In the genomic region with DNA sequence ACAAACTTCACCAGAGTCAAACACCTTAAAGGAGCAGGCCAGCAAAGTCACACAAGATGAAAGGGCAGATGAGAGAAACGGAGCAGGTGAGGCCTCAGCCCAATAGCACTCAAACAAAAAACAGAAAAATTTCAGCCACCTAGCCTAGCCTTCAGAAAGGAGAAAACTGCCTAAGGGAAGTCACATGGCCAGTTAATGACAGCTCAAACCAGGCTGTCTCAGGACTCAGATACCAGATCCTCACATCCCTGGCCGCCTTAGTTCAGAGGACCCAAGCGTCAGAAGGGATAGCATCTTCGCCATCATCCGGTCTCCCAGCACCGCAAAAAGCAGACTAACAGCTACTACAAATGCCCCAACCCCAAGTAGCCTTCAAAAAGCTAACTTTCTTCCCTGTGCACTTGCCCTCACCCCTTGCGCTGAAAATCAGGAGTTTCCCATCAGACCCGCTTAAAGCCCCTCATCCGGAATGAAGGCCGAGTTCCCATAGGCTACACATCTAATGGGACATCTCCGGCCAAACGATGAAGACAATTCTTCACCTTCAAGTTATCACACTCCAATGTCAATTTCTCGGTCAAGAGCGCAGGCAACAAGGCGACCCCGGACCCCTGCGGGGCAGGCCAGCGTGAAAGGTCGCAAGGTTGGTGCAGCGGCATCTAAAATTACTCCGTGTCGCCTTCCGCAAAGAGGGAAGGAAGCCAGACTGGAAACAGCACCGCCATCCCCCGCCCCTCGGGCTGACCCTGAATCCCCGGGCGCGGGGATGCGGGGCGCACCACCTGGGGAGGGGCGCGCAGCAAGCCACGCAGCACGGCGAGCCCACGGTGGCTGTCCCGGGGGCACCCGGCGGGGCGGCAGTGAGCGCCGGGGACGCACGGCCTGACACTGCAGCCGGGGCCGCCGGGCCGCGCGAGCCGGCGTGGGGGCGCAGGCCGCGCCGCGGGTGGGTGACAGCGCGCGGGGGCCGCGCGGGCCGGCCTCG, we compare ENCODE assay signal across 8 mouse cellular contexts. TPM values are rescaled to one million over a fixed set of nuclear protein-coding genes. Genes with fewer than 3 reads are reported as not detected.
DNase-seq lines count a peak whose midpoint lies in the region; ATAC-seq lines count a peak whose summit lies in the region.

No protein-coding gene starts in this region.

- no peak for DNase-seq in lung, postnatal 14 days
- peak; percentile 68 for DNase-seq in brain, adult 2 months (ENCODE audit: low read depth, low spot score)
- DNase-seq in intestine, embryonic 14.5 days (ENCODE audit: low spot score): peak; percentile 73
- DNase-seq in testis, postnatal 14 days (ENCODE audit: low spot score): peak; percentile 19
- DNase-seq in left cerebral cortex, postnatal 25 days (ENCODE audit: low spot score in 2 of 2): no peak

- peak overlapping the region; percentile 98 for H3K4me2 ChIP-seq in lung, embryonic 15.5 days
- peak overlapping the region; percentile 69 for H3K4me2 ChIP-seq in forebrain, embryonic 12.5 days
- H3K4me2 ChIP-seq in intestine, embryonic 14.5 days (ENCODE audit: low read length): peak overlapping the region; percentile 93

- intact Hi-C loops in left cerebral cortex, postnatal 25 days (cut with DNase I): loop anchor here (5.0 to 10.0 kb wide), 3 partner anchors 78 to 319 kb away; no protein-coding TSS in a partner anchor

- WGBS in lung, embryonic 15.5 days: 4% methylated on average over 66 of the region's 66 CpGs
- 2% methylated on average over 64 of the region's 66 CpGs for WGBS in forebrain, embryonic 12.5 days
- 3% methylated on average over 60 of the region's 66 CpGs for WGBS in intestine, embryonic 14.5 days

- H3K36me3 ChIP-seq in lung, embryonic 15.5 days: no peaks in the 10 kb centered on the region
- H3K36me3 ChIP-seq in forebrain, embryonic 12.5 days (replicated peaks): no peaks in the 10 kb centered on the region
- peaks cover 5% of the 10 kb centered on the region; the same call in 1 of the 2 replicates for H3K36me3 ChIP-seq in intestine, embryonic 14.5 days (ENCODE audit: control insufficient read depth, insufficient read depth, low read length)

- H3K27ac ChIP-seq in lung, embryonic 15.5 days: no peak overlapping the region
- no peak overlapping the region for H3K27ac ChIP-seq in forebrain, embryonic 12.5 days
- no peak overlapping the region for H3K27ac ChIP-seq in intestine, embryonic 14.5 days (ENCODE audit: low read depth)

- H3K4me3 ChIP-seq in lung, embryonic 15.5 days: peak overlapping the region; percentile 94
- peak overlapping the region; percentile 90 for H3K4me3 ChIP-seq in forebrain, embryonic 12.5 days (replicated peaks)
- peak overlapping the region; percentile 75 for H3K4me3 ChIP-seq in intestine, embryonic 14.5 days (ENCODE audit: low read depth, low read length)

- H3K4me1 ChIP-seq in lung, embryonic 15.5 days: peaks cover 28% of the 10 kb centered on the region
- peaks cover 19% of the 10 kb centered on the region for H3K4me1 ChIP-seq in forebrain, embryonic 12.5 days
- peaks cover 16% of the 10 kb centered on the region; the same call in 1 of the 2 replicates for H3K4me1 ChIP-seq in intestine, embryonic 14.5 days (replicated peaks; ENCODE audit: control insufficient read depth, insufficient read depth, low read length)

- H3K27me3 ChIP-seq in lung, embryonic 15.5 days: peaks cover 7% of the 10 kb centered on the region; the same call in 1 of the 2 replicates
- peaks cover 12% of the 10 kb centered on the region; the same call in 1 of the 2 replicates for H3K27me3 ChIP-seq in forebrain, embryonic 12.5 days
- H3K27me3 ChIP-seq in intestine, embryonic 14.5 days (replicated peaks; ENCODE audit: control insufficient read depth, insufficient read depth, low read length): 0 out of 2 replicates have a peak, but pooled peaks cover 7% of the 10 kb centered on the region

- ATAC-seq in lung, embryonic 15.5 days (ENCODE audit: borderline replicate concordance, extremely low read depth, low FRiP score, low TSS enrichment): peak; percentile 62; the same call in 1 of the 2 replicates
- peak; percentile 39 for ATAC-seq in forebrain, embryonic 12.5 days (ENCODE audit: low FRiP score)
- ATAC-seq in intestine, embryonic 14.5 days (replicated peaks; ENCODE audit: low FRiP score, low TSS enrichment, low read depth): peak; percentile 38; the same call in 1 of the 2 replicates
- 0 out of 2 replicates have a peak, but pooled peaks have one; percentile 40 for ATAC-seq in megakaryocyte progenitor cell, adult 5-6 weeks (replicated peaks; ENCODE audit: poor library complexity)

- H3K9ac ChIP-seq in lung, embryonic 15.5 days: peak overlapping the region; percentile 78
- H3K9ac ChIP-seq in forebrain, embryonic 12.5 days: peak overlapping the region; percentile 93
- H3K9ac ChIP-seq in intestine, embryonic 14.5 days (ENCODE audit: low read length): peak overlapping the region; percentile 71

- H3K9me3 ChIP-seq in lung, embryonic 15.5 days: no peaks in the 10 kb centered on the region
- no peaks in the 10 kb centered on the region for H3K9me3 ChIP-seq in forebrain, embryonic 12.5 days
- no peaks in the 10 kb centered on the region for H3K9me3 ChIP-seq in intestine, embryonic 14.5 days (ENCODE audit: control insufficient read depth, low read length)

RNA-seq across cellular contexts. Expression of a gene that starts 0.7 kb away (rescaled TPM):
- polyA plus RNA-seq in lung, embryonic 15.5 days (2015; fragmentation: Nextera tagmentation; extraction: Ambion mirVana): 11.6 and 12.1 TPM in 2 replicates
- 14.6 and 18.5 TPM in 2 replicates for polyA plus RNA-seq in forebrain, embryonic 12.5 days (2016; fragmentation: Nextera tagmentation; extraction: Ambion mirVana)
- 13.9 and 17.4 TPM in 2 replicates for polyA plus RNA-seq in intestine, embryonic 14.5 days (2014; fragmentation: Nextera tagmentation; extraction: Ambion mirVana)
- 5.4 and 6.7 TPM in 2 replicates for total RNA-seq in megakaryocyte progenitor cell, adult 5-6 weeks (2015)
- total RNA-seq in megakaryocyte progenitor cell, adult 5-6 weeks (2017): 7.4 and 25.7 TPM in 2 replicates
- total RNA-seq in left cerebral cortex, postnatal 25 days (2021): 100 to 1,000 TPM; 134 to 144 TPM

Comparison
In these comparisons a context has a peak if more than half of its experiments do, and no peak if none do; other contexts are left out.
1. DNase-seq: peak in brain, adult 2 months (single experiment), intestine, embryonic 14.5 days (single experiment) and testis, postnatal 14 days (single experiment); none in lung, postnatal 14 days (single experiment) and left cerebral cortex, postnatal 25 days (0 of 2).
2. Peak in every context shown above with its lines, with median percentiles within 50 percentile points of each other: ATAC-seq, H3K4me2 ChIP-seq, H3K4me3 ChIP-seq and H3K9ac ChIP-seq.